7 mouse cellular contexts compared by ENCODE assay signal in the genomic region with DNA sequence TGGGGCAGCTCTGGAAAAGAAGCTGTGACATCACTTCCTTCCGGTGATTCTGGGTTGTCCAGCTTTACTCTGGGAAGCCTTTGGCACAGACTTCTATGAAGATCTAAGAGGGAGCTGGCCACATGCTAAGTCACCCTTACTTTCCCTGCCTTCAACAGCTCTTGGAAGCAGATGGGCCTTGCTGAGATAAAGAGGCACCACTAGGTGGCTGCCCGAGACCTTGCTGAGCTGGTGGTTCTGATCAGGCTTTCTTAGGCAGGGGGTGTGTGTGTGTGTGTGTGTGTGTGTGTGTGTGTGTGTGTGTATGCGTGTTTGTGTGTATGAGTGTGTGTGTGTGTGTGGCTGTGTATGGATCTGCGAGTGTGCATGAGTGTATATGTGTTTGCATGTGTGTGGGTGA. TPM values are rescaled to one million over a fixed set of nuclear protein-coding genes. Genes with fewer than 3 reads are reported as not detected.
DNase-seq lines count a peak whose midpoint lies in the region; ATAC-seq and TF ChIP-seq lines count a peak whose summit lies in the region.

No protein-coding gene starts in this region.

- no peak for TF ChIP-seq EP300 in ES-Bruce4 (IDR thresholded peaks at IDR 0.05; ENCODE audit: insufficient read depth, low read depth, low read length)

- WGBS in forebrain, embryonic 13.5 days = 33% methylated on average over 4 of the region's 4 CpGs
- WGBS in hindbrain, embryonic 16.5 days = 31% methylated on average over 4 of the region's 4 CpGs
- WGBS in midbrain, embryonic 10.5 days = 38% methylated on average over 4 of the region's 4 CpGs
- 17% methylated on average over 4 of the region's 4 CpGs for WGBS in stomach, embryonic 14.5 days

- no peaks in the 10 kb centered on the region for H3K36me3 ChIP-seq in ES-Bruce4 (ENCODE audit: control insufficient read depth, insufficient read depth, low read length, poor library complexity, severe bottlenecking)
- no peaks in the 10 kb centered on the region for H3K36me3 ChIP-seq in forebrain, embryonic 13.5 days (ENCODE audit: poor library complexity, severe bottlenecking)
- H3K36me3 ChIP-seq in hindbrain, embryonic 16.5 days (ENCODE audit: control insufficient read depth, insufficient read depth, low read length) = no peaks in the 10 kb centered on the region
- H3K36me3 ChIP-seq in midbrain, embryonic 10.5 days = no peaks in the 10 kb centered on the region
- H3K36me3 ChIP-seq in stomach, embryonic 14.5 days (ENCODE audit: control insufficient read depth, insufficient read depth, low read length) = no peaks in the 10 kb centered on the region

- ATAC-seq in forebrain, embryonic 13.5 days = peak; percentile 85
- peak; percentile 75 for ATAC-seq in hindbrain, embryonic 16.5 days
- peak; percentile 54; the same call in 1 of the 2 replicates for ATAC-seq in stomach, embryonic 14.5 days (ENCODE audit: insufficient number of reproducible peaks, insufficient read depth, low FRiP score, low read depth)

- H3K4me3 ChIP-seq in ES-Bruce4 (ENCODE audit: low read depth, low read length) = no peak overlapping the region
- H3K4me3 ChIP-seq in forebrain, embryonic 13.5 days = no peak overlapping the region
- no peak overlapping the region for H3K4me3 ChIP-seq in hindbrain, embryonic 16.5 days (ENCODE audit: low read length)
- no peak overlapping the region for H3K4me3 ChIP-seq in midbrain, embryonic 10.5 days
- H3K4me3 ChIP-seq in stomach, embryonic 14.5 days (ENCODE audit: low read depth, low read length) = no peak overlapping the region

- no peak overlapping the region for H3K9ac ChIP-seq in ES-Bruce4 (ENCODE audit: low read depth, poor library complexity, severe bottlenecking)
- no peak overlapping the region for H3K9ac ChIP-seq in forebrain, embryonic 13.5 days
- H3K9ac ChIP-seq in hindbrain, embryonic 16.5 days (ENCODE audit: low read depth, low read length) = no peak overlapping the region
- no peak overlapping the region for H3K9ac ChIP-seq in stomach, embryonic 14.5 days (replicated peaks; ENCODE audit: low read depth, low read length)

- peak; percentile 73 for TF ChIP-seq CTCF in ES-Bruce4 (IDR thresholded peaks at IDR 0.05; ENCODE audit: low read depth, low read length)

- no peaks in the 10 kb centered on the region for H3K9me3 ChIP-seq in ES-Bruce4 (replicated peaks; ENCODE audit: control insufficient read depth, insufficient read depth, low read length, poor library complexity, severe bottlenecking)
- no peaks in the 10 kb centered on the region for H3K9me3 ChIP-seq in forebrain, embryonic 13.5 days (replicated peaks)
- no peaks in the 10 kb centered on the region for H3K9me3 ChIP-seq in hindbrain, embryonic 16.5 days (ENCODE audit: control insufficient read depth, low read length)
- H3K9me3 ChIP-seq in midbrain, embryonic 10.5 days (replicated peaks) = no peaks in the 10 kb centered on the region
- no peaks in the 10 kb centered on the region for H3K9me3 ChIP-seq in stomach, embryonic 14.5 days (ENCODE audit: control insufficient read depth, low read depth, low read length)

- H3K27me3 ChIP-seq in ES-Bruce4 (ENCODE audit: control insufficient read depth, insufficient read depth, low read length, poor library complexity, severe bottlenecking) = no peaks in the 10 kb centered on the region; the same call in 1 of the 2 replicates
- 0 out of 2 replicates have a peak, but pooled peaks cover 6% of the 10 kb centered on the region for H3K27me3 ChIP-seq in forebrain, embryonic 13.5 days
- no peaks in the 10 kb centered on the region for H3K27me3 ChIP-seq in hindbrain, embryonic 16.5 days (replicated peaks; ENCODE audit: control insufficient read depth, insufficient read depth, low read length)
- H3K27me3 ChIP-seq in midbrain, embryonic 10.5 days (ENCODE audit: low read depth, poor library complexity, severe bottlenecking) = peaks cover 14% of the 10 kb centered on the region; the same call in 1 of the 2 replicates
- no peaks in the 10 kb centered on the region for H3K27me3 ChIP-seq in stomach, embryonic 14.5 days (ENCODE audit: control insufficient read depth, insufficient read depth, low read length)

- no peaks in the 10 kb centered on the region for H3K4me1 ChIP-seq in ES-Bruce4 (ENCODE audit: control insufficient read depth, insufficient read depth, low read length)
- H3K4me1 ChIP-seq in forebrain, embryonic 13.5 days = peaks cover 13% of the 10 kb centered on the region; the same call in 1 of the 2 replicates
- peaks cover 12% of the 10 kb centered on the region for H3K4me1 ChIP-seq in hindbrain, embryonic 16.5 days (ENCODE audit: control insufficient read depth, insufficient read depth, low read depth, low read length)
- peaks cover 17% of the 10 kb centered on the region for H3K4me1 ChIP-seq in midbrain, embryonic 10.5 days
- peaks cover 26% of the 10 kb centered on the region for H3K4me1 ChIP-seq in stomach, embryonic 14.5 days (ENCODE audit: control insufficient read depth, insufficient read depth, low read length)

- H3K4me2 ChIP-seq in forebrain, embryonic 13.5 days = no peak overlapping the region
- H3K4me2 ChIP-seq in hindbrain, embryonic 16.5 days (ENCODE audit: low read length) = no peak overlapping the region
- H3K4me2 ChIP-seq in stomach, embryonic 14.5 days (replicated peaks; ENCODE audit: low read depth, low read length) = no peak overlapping the region

- intact Hi-C loops in left cerebral cortex, postnatal 14 days (cut with DNase I) = no loop called here

- H3K27ac ChIP-seq in ES-Bruce4 (ENCODE audit: insufficient read depth, low read length) = no peak overlapping the region
- no peak overlapping the region for H3K27ac ChIP-seq in forebrain, embryonic 13.5 days
- H3K27ac ChIP-seq in hindbrain, embryonic 16.5 days (ENCODE audit: low read depth, low read length) = no peak overlapping the region
- no peak overlapping the region for H3K27ac ChIP-seq in midbrain, embryonic 10.5 days (replicated peaks)
- H3K27ac ChIP-seq in stomach, embryonic 14.5 days (ENCODE audit: low read length) = no peak overlapping the region

- no peak for TF ChIP-seq POLR2A in ES-Bruce4 (IDR thresholded peaks at IDR 0.05; ENCODE audit: insufficient read depth, low read length)

- peak; percentile 28 for DNase-seq in adrenal gland, adult 8-10 months
- peak; percentile 67 to 81 for DNase-seq in left cerebral cortex, postnatal 14 days (ENCODE audit: low spot score in 2 of 2)
- peak; percentile 58 for DNase-seq in midbrain, embryonic 10.5 days (ENCODE audit: low spot score)

RNA-seq across cellular contexts. Expression of a gene that starts 13.4 kb away (rescaled TPM):
- polyA plus RNA-seq in ES-Bruce4 (2011; ENCODE audit: insufficient read depth, insufficient read length, low read depth, missing spikeins) = 2.2 and 3.1 TPM in 2 replicates
- 1 to 10 TPM; 5.7 to 9.3 (median 7.5) TPM for total RNA-seq in adrenal gland, adult 8-10 months (2022)
- 2.6 and 3.2 TPM in 2 replicates for polyA plus RNA-seq in forebrain, embryonic 13.5 days (2015; fragmentation: Nextera tagmentation; extraction: Ambion mirVana)
- 3.4 and 3.5 TPM in 2 replicates for polyA plus RNA-seq in hindbrain, embryonic 16.5 days (2015; fragmentation: Nextera tagmentation; extraction: Ambion mirVana)
- total RNA-seq in left cerebral cortex, postnatal 14 days (2021) = 1 to 10 TPM; 1.2 to 1.8 TPM
- polyA plus RNA-seq in midbrain, embryonic 10.5 days (2016; fragmentation: Nextera tagmentation; extraction: Ambion mirVana) = 8.0 and 8.2 TPM in 2 replicates
- 11.1 and 14.2 TPM in 2 replicates for polyA plus RNA-seq in stomach, embryonic 14.5 days (2014; fragmentation: Nextera tagmentation; extraction: Ambion mirVana)
